ENCODE assay signal across 12 mouse cellular contexts in genomic region chr1:191662899-191663500, GRCm38 (mm10). TPM values are rescaled to one million over a fixed set of nuclear protein-coding genes. Genes with fewer than 3 reads are reported as not detected.
DNase-seq lines count a peak whose midpoint lies in the region; ATAC-seq and TF ChIP-seq lines count a peak whose summit lies in the region.
"Had no signal": no experiment of that assay in that cellular context is flagged by ENCODE, and none has a peak within 500 bp of the region (broad histone marks: within the 10 kb centered on the region; RNA-seq: fewer than 3 reads in every experiment).

No protein-coding gene starts in this region.

- DNase-seq in stomach, postnatal 0 days (ENCODE audit: low spot score) = no peak
- peak; percentile 41 for DNase-seq in kidney, adult 18-20 months
- peak; percentile 66 for DNase-seq in kidney, postnatal 14 days
- no peak for DNase-seq in gastrocnemius, postnatal 25 days
- no peak for DNase-seq in midbrain, postnatal 0 days (ENCODE audit: low spot score)
- no peak for DNase-seq in right cerebral cortex, postnatal 4 days
- DNase-seq: cerebellum, adult 9-10 months; lung, adult 2 months had no signal

- no peak for TF ChIP-seq CTCF in stomach, postnatal 0 days (IDR thresholded peaks at IDR 0.05; ENCODE audit: low read depth)
- TF ChIP-seq CTCF in midbrain, postnatal 0 days (IDR thresholded peaks at IDR 0.05) = no peak

- no peak overlapping the region for H3K4me2 ChIP-seq in stomach, embryonic 15.5 days
- no peak overlapping the region for H3K4me2 ChIP-seq in stomach, postnatal 0 days (replicated peaks; ENCODE audit: low read depth)
- no peak overlapping the region for H3K4me2 ChIP-seq in midbrain, postnatal 0 days (ENCODE audit: low read depth, low read length, poor library complexity, severe bottlenecking)
- H3K4me2 ChIP-seq: hindbrain, embryonic 12.5 days had no signal

- H3K9me3 ChIP-seq in stomach, embryonic 15.5 days = no peaks in the 10 kb centered on the region
- no peaks in the 10 kb centered on the region for H3K9me3 ChIP-seq in stomach, postnatal 0 days (ENCODE audit: control insufficient read depth, low read length)
- no peaks in the 10 kb centered on the region for H3K9me3 ChIP-seq in midbrain, postnatal 0 days (ENCODE audit: low read length)
- H3K9me3 ChIP-seq: hindbrain, embryonic 12.5 days had no signal

- no peak for TF ChIP-seq EP300 in stomach, postnatal 0 days (optimal IDR thresholded peaks at IDR 0.05)

- H3K9ac ChIP-seq in stomach, embryonic 15.5 days = no peak overlapping the region
- H3K9ac ChIP-seq in stomach, postnatal 0 days (ENCODE audit: low read length) = no peak overlapping the region
- no peak overlapping the region for H3K9ac ChIP-seq in midbrain, postnatal 0 days (replicated peaks; ENCODE audit: low read length, poor library complexity, severe bottlenecking)
- H3K9ac ChIP-seq: hindbrain, embryonic 12.5 days had no signal

- WGBS in stomach, embryonic 15.5 days = 30% methylated on average over 8 of the region's 8 CpGs
- WGBS in stomach, postnatal 0 days = 35% methylated on average over 8 of the region's 8 CpGs
- 74% methylated on average over 8 of the region's 8 CpGs for WGBS in midbrain, postnatal 0 days

- peak overlapping the region; percentile 48; the same call in 1 of the 2 replicates for H3K27ac ChIP-seq in stomach, embryonic 15.5 days
- H3K27ac ChIP-seq in stomach, postnatal 0 days (replicated peaks) = no peak overlapping the region
- H3K27ac ChIP-seq in midbrain, postnatal 0 days (ENCODE audit: low read depth, low read length) = no peak overlapping the region
- H3K27ac ChIP-seq: hindbrain, embryonic 12.5 days had no signal

- ATAC-seq in stomach, embryonic 15.5 days (ENCODE audit: insufficient read depth, low FRiP score, low read depth) = no peak
- no peak for ATAC-seq in stomach, postnatal 0 days (ENCODE audit: low FRiP score, low TSS enrichment)
- no peak for ATAC-seq in midbrain, postnatal 0 days (ENCODE audit: low FRiP score)
- ATAC-seq: CD4-positive, CD25-positive, alpha-beta regulatory T cell, adult 4 months; forebrain, embryonic 14.5 days had no signal

- no peak overlapping the region for H3K4me3 ChIP-seq in stomach, embryonic 15.5 days (replicated peaks)
- H3K4me3 ChIP-seq in stomach, postnatal 0 days (ENCODE audit: low read depth, low read length) = no peak overlapping the region
- H3K4me3 ChIP-seq in midbrain, postnatal 0 days (ENCODE audit: low read depth, low read length) = no peak overlapping the region
- H3K4me3 ChIP-seq: hindbrain, embryonic 12.5 days had no signal

- H3K27me3 ChIP-seq in stomach, embryonic 15.5 days (replicated peaks) = no peaks in the 10 kb centered on the region
- H3K27me3 ChIP-seq in stomach, postnatal 0 days (ENCODE audit: control insufficient read depth, insufficient read depth, low read length) = no peaks in the 10 kb centered on the region
- H3K27me3 ChIP-seq in midbrain, postnatal 0 days (ENCODE audit: insufficient read depth, low read length) = no peaks in the 10 kb centered on the region
- H3K27me3 ChIP-seq: hindbrain, embryonic 12.5 days had no signal

- no peaks in the 10 kb centered on the region for H3K36me3 ChIP-seq in stomach, embryonic 15.5 days
- H3K36me3 ChIP-seq in stomach, postnatal 0 days (ENCODE audit: control insufficient read depth, insufficient read depth, low read length) = no peaks in the 10 kb centered on the region
- H3K36me3 ChIP-seq in midbrain, postnatal 0 days (ENCODE audit: insufficient read depth, low read length) = no peaks in the 10 kb centered on the region
- H3K36me3 ChIP-seq: hindbrain, embryonic 12.5 days had no signal

- H3K4me1 ChIP-seq in stomach, embryonic 15.5 days = peaks cover 20% of the 10 kb centered on the region
- no peaks in the 10 kb centered on the region for H3K4me1 ChIP-seq in stomach, postnatal 0 days (replicated peaks; ENCODE audit: control insufficient read depth, insufficient read depth)
- H3K4me1 ChIP-seq in midbrain, postnatal 0 days (ENCODE audit: insufficient read depth, low read length) = no peaks in the 10 kb centered on the region
- H3K4me1 ChIP-seq: hindbrain, embryonic 12.5 days had no signal

RNA-seq across cellular contexts. Expression of gene Lpgat1, which starts 54.6 kb away (rescaled TPM):
- polyA plus RNA-seq in stomach, embryonic 15.5 days (2015; fragmentation: Nextera tagmentation; extraction: Ambion mirVana) = 32.6 and 40.4 TPM in 2 replicates
- polyA plus RNA-seq in stomach, postnatal 0 days (2015; fragmentation: Nextera tagmentation; extraction: Ambion mirVana) = 28.9 and 32.3 TPM in 2 replicates
- 10 to 100 TPM; 28.7 to 32.1 TPM for total RNA-seq in gastrocnemius, postnatal 25 days (2021)
- 56.2 and 79.5 TPM in 2 replicates for total RNA-seq in midbrain, postnatal 0 days (2014; rRNA removed)
- polyA plus RNA-seq in midbrain, postnatal 0 days (2015; fragmentation: Nextera tagmentation; extraction: Ambion mirVana) = 38.5 and 53.0 TPM in 2 replicates

Comparison
In these comparisons a context has a peak if more than half of its experiments do, and no peak if none do; other contexts are left out.
1. DNase-seq: peak in kidney, adult 18-20 months (single experiment) and kidney, postnatal 14 days (single experiment); none in stomach, postnatal 0 days (single experiment), gastrocnemius, postnatal 25 days (single experiment), midbrain, postnatal 0 days (single experiment) and right cerebral cortex, postnatal 4 days (single experiment).